Mouse (Mus musculus) myocyte (in vitro differentiated cells): Measurements from ENCODE around the gene 1700016K19Rik. TPM values are rescaled to one million over a fixed set of nuclear protein-coding genes. Genes with fewer than 3 reads are reported as not detected.

ENCODE experiments used
- H3K27me3 ChIP-seq: one replicate; pipeline ENCODE4 v1.6.1; 2011; ENCODE audit not compliant: control insufficient read depth, insufficient read depth, insufficient read length
- H3K36me3 ChIP-seq: one replicate; pipeline ENCODE4 v1.6.1; 2011; ENCODE audit not compliant: control insufficient read depth, insufficient read depth
- H3K4me2 ChIP-seq: one replicate; pipeline ENCODE4 v1.6.1; 2011; ENCODE audit warnings: low read depth, control low read depth
- H3K4me3 ChIP-seq: one replicate; pipeline ENCODE4 v1.5.1; 2011; ENCODE audit warnings: mild to moderate bottlenecking, control low read depth, moderate library complexity
- H3K79me2 ChIP-seq: one replicate; pipeline ENCODE4 v1.6.1; 2011; ENCODE audit not compliant: control insufficient read depth, insufficient read depth
- H3ac ChIP-seq: one replicate; pipeline ENCODE4 v1.6.1; 2011; ENCODE audit not compliant: control insufficient read depth, insufficient read length
- CEBPB ChIP-seq: IDR thresholded peaks from 2 replicates; pipeline ENCODE4 v1.6.1; 2011; ENCODE audit warnings: mild to moderate bottlenecking, moderate library complexity; ENCODE audit not compliant: poor library complexity, insufficient read depth, severe bottlenecking
- E2F4 ChIP-seq: IDR thresholded peaks from one replicate; pipeline ENCODE4 v1.6.1; 2011; ENCODE audit warnings: mild to moderate bottlenecking, control low read depth, moderate library complexity; ENCODE audit not compliant: insufficient read depth
- MAX ChIP-seq: IDR thresholded peaks from one replicate; pipeline ENCODE4 v1.6.1; 2011; ENCODE audit warnings: low read depth, mild to moderate bottlenecking, control low read depth
- MYOD1 ChIP-seq, 3 experiments: IDR thresholded peaks; one replicate each; pipeline ENCODE4 v1.6.1; 2011; ENCODE audit warnings: control low read depth in 2 of 3, low read depth in 2 of 3, mild to moderate bottlenecking in 2 of 3, moderate library complexity in 1 of 3; ENCODE audit not compliant: insufficient read length in 2 of 3, control insufficient read depth in 1 of 3
- MYOG ChIP-seq, 3 experiments: IDR thresholded peaks; one replicate each; pipeline ENCODE4 v1.6.1; 2011; ENCODE audit warnings: control low read depth in 2 of 3, low read depth in 2 of 3, mild to moderate bottlenecking in 2 of 3; ENCODE audit not compliant: insufficient read length in 2 of 3, control insufficient read depth in 1 of 3, insufficient read depth in 1 of 3
- POLR2A ChIP-seq: IDR thresholded peaks from one replicate; pipeline ENCODE4 v1.6.1; 2011; ENCODE audit warnings: low read depth, mild to moderate bottlenecking, control low read depth, moderate library complexity; ENCODE audit not compliant: insufficient read length
- POLR2AphosphoS2 ChIP-seq: IDR thresholded peaks from one replicate; pipeline ENCODE4 v1.6.1; 2011; ENCODE audit warnings: low read depth, control low read depth; ENCODE audit not compliant: insufficient read length
- REST ChIP-seq: IDR thresholded peaks from one replicate; pipeline ENCODE4 v1.6.1; 2011; ENCODE audit warnings: mild to moderate bottlenecking, control low read depth, moderate library complexity; ENCODE audit not compliant: insufficient read depth, insufficient read length
- SRF ChIP-seq: IDR thresholded peaks from one replicate; pipeline ENCODE4 v1.6.1; 2011; ENCODE audit warnings: low read depth; ENCODE audit not compliant: control insufficient read depth, insufficient read length
- TCF12 ChIP-seq: IDR thresholded peaks from one replicate; pipeline ENCODE4 v1.6.1; 2011; ENCODE audit warnings: mild to moderate bottlenecking, control low read depth; ENCODE audit not compliant: poor library complexity, insufficient read depth, severe bottlenecking
- TCF3 ChIP-seq: IDR thresholded peaks from one replicate; pipeline ENCODE4 v1.6.1; 2011; ENCODE audit warnings: low read depth, control low read depth; ENCODE audit not compliant: insufficient read length
- USF1 ChIP-seq: IDR thresholded peaks from one replicate; pipeline ENCODE4 v1.6.1; 2011; ENCODE audit warnings: low read depth, mild to moderate bottlenecking, control low read depth, moderate library complexity
- polyA plus RNA-seq: library from polyadenylated mRNA; unstranded; fragments of >200 nt; fragmentation: generic; extraction: Trizol; gene quantifications from one replicate; pipeline ENCODE4 v1.2.1, GENCODE M21; 2012; ENCODE audit warnings: missing spikeins

The 1700016K19Rik gene
- polyA plus RNA-seq, 1 experiment, result 0.06 TPM

DNA sequence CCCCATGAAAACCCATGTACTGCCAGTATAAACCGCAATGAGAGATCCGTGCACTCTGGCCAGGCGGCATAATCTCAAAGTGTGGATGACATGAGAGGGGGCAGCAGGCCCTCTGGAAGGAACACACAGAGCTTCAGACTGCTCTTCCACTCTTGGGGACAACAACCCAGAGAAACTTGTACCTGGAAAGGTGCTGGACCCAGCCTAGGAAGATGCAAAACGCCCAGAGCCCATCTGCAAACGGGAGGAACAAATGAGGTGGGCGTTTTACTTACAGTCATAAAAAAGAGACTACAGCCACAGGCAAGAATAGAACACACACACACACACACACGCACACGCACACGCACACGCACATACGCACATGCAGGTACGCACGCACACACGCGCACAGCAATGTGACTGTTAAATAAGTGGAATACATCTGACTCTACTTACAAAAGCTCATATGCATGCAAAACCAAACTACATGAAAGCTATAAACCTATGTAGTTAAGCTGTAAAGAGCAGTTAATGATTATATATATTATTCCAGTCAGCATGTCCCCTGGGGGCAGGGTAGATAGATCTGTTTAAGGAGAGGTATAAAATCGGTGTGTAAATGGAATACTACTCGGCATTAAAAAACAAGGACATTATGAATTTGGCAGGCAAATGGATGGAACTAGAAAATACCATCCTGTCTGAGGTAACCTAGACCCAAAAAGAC is 42.4 kb upstream of the 1700016K19Rik start:
- Histone ChIP-seq H3K79me2 (no peaks in the 10 kb centered on the region), H3K36me3 (no peaks in the 10 kb centered on the region), H3K4me3 (no peak overlapping the region), H3K4me2 (no peak overlapping the region), H3ac (no peak overlapping the region), H3K27me3 (peaks cover 18% of the 10 kb centered on the region)
- TF ChIP-seq TCF3, result no peak
- no peak for TF ChIP-seq CEBPB
- TF ChIP-seq TCF12, result no peak
- TF ChIP-seq REST, result no peak
- no peak for TF ChIP-seq MYOG (IDR thresholded peaks at IDR 0.05; ENCODE audit: control insufficient read depth in 1 of 3, insufficient read depth in 1 of 3, insufficient read length in 2 of 3, low read depth in 2 of 3)
- TF ChIP-seq POLR2AphosphoS2, result no peak
- TF ChIP-seq USF1, result no peak
- no peak for TF ChIP-seq POLR2A
- no peak for TF ChIP-seq MAX
- no peak for TF ChIP-seq MYOD1 (IDR thresholded peaks at IDR 0.05; ENCODE audit: control insufficient read depth in 1 of 3, insufficient read length in 2 of 3, low read depth in 2 of 3)
- TF ChIP-seq E2F4, result no peak
- TF ChIP-seq SRF, result no peak

DNA sequence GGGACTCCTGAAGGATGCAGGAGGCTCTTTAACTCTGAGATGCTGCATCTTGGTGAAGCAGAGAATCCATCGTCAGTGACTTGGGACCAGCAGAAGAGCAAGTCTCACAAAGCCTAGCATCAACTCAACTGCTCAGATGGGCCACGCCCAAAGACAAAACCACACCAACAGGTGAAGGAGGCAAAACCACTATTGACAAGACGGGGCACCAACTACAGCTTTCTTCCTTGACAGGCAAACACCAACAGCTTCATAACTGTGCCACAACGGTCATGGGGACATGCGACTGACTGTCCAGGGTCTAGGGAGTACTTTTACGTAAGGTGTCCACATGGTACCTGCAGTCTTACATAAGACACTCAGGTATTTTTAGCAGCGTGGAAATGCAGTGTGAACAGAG is 37.9 kb upstream of the 1700016K19Rik start:
- H3K4me3 ChIP-seq, result no peak overlapping the region
- peaks cover 42% of the 10 kb centered on the region for H3K27me3 ChIP-seq
- H3K4me2 ChIP-seq, result no peak overlapping the region
- no peak overlapping the region for H3ac ChIP-seq
- no peaks in the 10 kb centered on the region for H3K36me3 ChIP-seq
- TF ChIP-seq CEBPB, result no peak
- no peak for TF ChIP-seq MYOG (IDR thresholded peaks at IDR 0.05; ENCODE audit: control insufficient read depth in 1 of 3, insufficient read depth in 1 of 3, insufficient read length in 2 of 3, low read depth in 2 of 3)
- no peak for TF ChIP-seq TCF3
- TF ChIP-seq MAX, result no peak
- TF ChIP-seq TCF12, result no peak
- no peak for TF ChIP-seq USF1
- TF ChIP-seq POLR2A, result no peak
- TF ChIP-seq POLR2AphosphoS2, result no peak
- no peak for TF ChIP-seq REST
- TF ChIP-seq SRF, result no peak
- no peak for TF ChIP-seq MYOD1 (IDR thresholded peaks at IDR 0.05; ENCODE audit: control insufficient read depth in 1 of 3, insufficient read length in 2 of 3, low read depth in 2 of 3)
- no peak for TF ChIP-seq E2F4
- no peaks in the 10 kb centered on the region for H3K79me2 ChIP-seq

DNA sequence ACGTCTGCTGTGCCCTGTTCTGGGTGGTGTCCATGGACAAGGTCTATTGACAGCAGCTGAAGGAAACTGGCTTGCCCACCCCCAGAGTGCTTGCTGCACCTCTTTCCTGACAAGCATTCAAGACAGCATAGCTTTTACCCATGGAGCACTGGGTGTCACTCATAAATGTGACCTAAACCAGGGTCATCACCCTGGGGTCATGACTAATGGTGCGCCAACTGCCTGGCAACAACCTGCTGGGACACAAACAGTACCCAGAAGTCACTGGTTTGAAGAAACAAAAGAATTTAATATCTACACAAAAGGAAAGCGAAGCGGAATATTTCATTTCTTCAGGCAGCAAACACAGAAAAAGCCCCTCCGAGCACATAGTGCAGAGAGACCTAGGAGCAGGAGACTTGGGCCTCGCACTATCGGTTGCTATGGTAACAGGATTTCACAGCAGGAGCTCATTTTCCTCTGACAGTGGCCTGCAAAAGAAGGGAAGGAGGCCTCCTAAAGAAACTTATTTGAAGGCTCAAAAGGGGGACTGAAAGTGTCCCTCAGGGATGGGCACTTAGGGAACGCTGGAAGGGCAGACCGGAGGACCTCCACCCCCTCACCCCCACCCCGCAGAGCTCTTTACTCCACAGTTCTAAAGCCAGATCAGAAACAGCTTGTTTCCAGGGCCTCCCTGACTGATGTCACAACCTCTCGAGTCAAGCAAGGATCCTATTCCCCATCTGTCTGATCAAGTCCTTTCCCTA is 35.8 kb upstream of the 1700016K19Rik start:
- H3K27me3 ChIP-seq, result peaks cover 49% of the 10 kb centered on the region
- no peaks in the 10 kb centered on the region for H3K36me3 ChIP-seq
- no peaks in the 10 kb centered on the region for H3K79me2 ChIP-seq
- H3K4me3 ChIP-seq, result no peak overlapping the region
- TF ChIP-seq TCF12, result no peak
- TF ChIP-seq MYOD1 (IDR thresholded peaks at IDR 0.05; ENCODE audit: control insufficient read depth in 1 of 3, insufficient read length in 2 of 3, low read depth in 2 of 3), result no peak
- no peak for TF ChIP-seq CEBPB
- no peak for TF ChIP-seq MAX
- TF ChIP-seq POLR2AphosphoS2, result no peak
- TF ChIP-seq E2F4, result no peak
- TF ChIP-seq SRF, result no peak
- TF ChIP-seq MYOG (IDR thresholded peaks at IDR 0.05; ENCODE audit: control insufficient read depth in 1 of 3, insufficient read depth in 1 of 3, insufficient read length in 2 of 3, low read depth in 2 of 3), result no peak
- TF ChIP-seq REST, result no peak
- TF ChIP-seq POLR2A, result no peak
- TF ChIP-seq USF1, result no peak
- TF ChIP-seq TCF3, result no peak
- no peak overlapping the region for H3ac ChIP-seq
- H3K4me2 ChIP-seq, result no peak overlapping the region

DNA sequence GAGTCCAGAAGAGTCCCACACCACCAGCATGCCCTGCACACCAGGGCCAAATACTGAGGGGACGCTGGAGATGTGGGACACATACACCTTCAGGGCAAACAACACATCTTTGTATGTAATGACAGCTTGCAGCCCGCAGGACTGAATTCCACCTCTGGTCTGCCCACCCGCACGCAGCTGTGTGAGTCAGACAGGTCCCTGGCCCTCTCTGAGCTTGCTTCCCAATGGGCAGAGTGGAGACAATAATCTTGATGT is 35.3 kb upstream of the 1700016K19Rik start:
- H3K79me2 ChIP-seq, result no peaks in the 10 kb centered on the region
- peaks cover 54% of the 10 kb centered on the region for H3K27me3 ChIP-seq
- H3ac ChIP-seq, result no peak overlapping the region
- H3K36me3 ChIP-seq, result no peaks in the 10 kb centered on the region
- no peak overlapping the region for H3K4me2 ChIP-seq
- TF ChIP-seq MYOD1 (IDR thresholded peaks at IDR 0.05; ENCODE audit: control insufficient read depth in 1 of 3, insufficient read length in 2 of 3, low read depth in 2 of 3) (no peak), POLR2AphosphoS2 (no peak), TCF3 (no peak), E2F4 (no peak), TCF12 (no peak)
- H3K4me3 ChIP-seq, result no peak overlapping the region
